8 mouse cellular contexts compared by ENCODE assay signal in the genomic region with DNA sequence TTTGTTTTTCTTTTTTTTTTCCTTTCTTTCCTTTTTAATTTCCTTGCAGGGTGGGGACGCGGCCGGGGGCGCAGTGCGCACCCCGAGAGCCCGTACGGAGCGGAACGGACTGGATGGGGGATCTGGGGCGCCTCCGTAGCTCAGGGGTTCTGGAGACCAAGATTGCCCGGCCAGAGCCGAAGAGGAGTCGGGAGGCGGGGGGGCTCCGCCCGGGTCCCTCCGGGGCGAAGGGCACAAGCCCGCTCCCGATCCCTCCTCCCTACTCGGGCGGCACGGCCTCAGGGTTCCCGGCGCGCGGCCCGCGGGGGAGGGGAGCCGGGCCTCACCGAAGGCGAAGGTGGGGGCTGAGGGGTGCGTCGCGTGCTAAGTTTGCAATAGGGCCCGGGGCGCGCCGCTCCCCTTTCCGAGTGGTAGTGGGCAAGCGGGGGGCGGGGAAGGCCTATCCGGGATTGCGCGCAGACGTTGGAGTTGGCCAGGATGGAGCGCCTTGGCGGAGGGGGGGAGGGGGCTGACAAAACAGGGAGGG. TPM values are rescaled to one million over a fixed set of nuclear protein-coding genes. Genes with fewer than 3 reads are reported as not detected.
DNase-seq lines count a peak whose midpoint lies in the region; ATAC-seq and TF ChIP-seq lines count a peak whose summit lies in the region.

No protein-coding gene starts in this region.

- H3K36me3 ChIP-seq in MEL (ENCODE audit: control insufficient read depth in 1 of 2, insufficient read depth in 2 of 2, low read length in 2 of 2), result peaks cover 0 to 16% of the 10 kb centered on the region in 2 experiments; a peak in 3 of 4 replicates
- no peaks in the 10 kb centered on the region; the same call in 1 of the 2 replicates for H3K36me3 ChIP-seq in forebrain, embryonic 12.5 days (replicated peaks)
- H3K36me3 ChIP-seq in midbrain, embryonic 10.5 days, result no peaks in the 10 kb centered on the region
- H3K36me3 ChIP-seq in spleen, adult 2 months (ENCODE audit: control insufficient read depth, insufficient read depth, low read length), result no peaks in the 10 kb centered on the region

- no peaks in the 10 kb centered on the region for H3K9me3 ChIP-seq in MEL (replicated peaks; ENCODE audit: insufficient read depth, low read length)
- no peaks in the 10 kb centered on the region for H3K9me3 ChIP-seq in forebrain, embryonic 12.5 days
- H3K9me3 ChIP-seq in midbrain, embryonic 10.5 days (replicated peaks), result no peaks in the 10 kb centered on the region

- intact Hi-C loops in heart, postnatal 10 days (cut with DNase I), result loop anchor here (5.0 kb wide), 1 partner anchor 41 kb away; a partner anchor contains a TSS

- peak; percentile 83 for DNase-seq in MEL (ENCODE audit: low read depth, low spot score)
- DNase-seq in adrenal gland, postnatal 4 days (ENCODE audit: low spot score in 2 of 2), result peak; percentile 63 to 72
- DNase-seq in heart, postnatal 10 days, result peak; percentile 85 to 88
- DNase-seq in layer of hippocampus, adult 2 months (ENCODE audit: low spot score in 2 of 2), result peak in 1 of 2 experiments; percentile 71
- DNase-seq in midbrain, embryonic 10.5 days (ENCODE audit: low spot score), result no peak
- peak in 1 of 2 experiments; percentile 72 for DNase-seq in spleen, adult 2 months (ENCODE audit: low read depth in 1 of 2, low spot score in 2 of 2)

- H3K27me3 ChIP-seq in MEL (ENCODE audit: control insufficient read depth in 1 of 2, insufficient read depth in 2 of 2, low read length in 2 of 2), result no peaks in the 10 kb centered on the region
- peaks cover 38% of the 10 kb centered on the region for H3K27me3 ChIP-seq in forebrain, embryonic 12.5 days
- peaks cover 42% of the 10 kb centered on the region for H3K27me3 ChIP-seq in midbrain, embryonic 10.5 days (ENCODE audit: low read depth, poor library complexity, severe bottlenecking)
- no peaks in the 10 kb centered on the region for H3K27me3 ChIP-seq in spleen, adult 2 months (ENCODE audit: control insufficient read depth, insufficient read depth, low read length)

- peaks cover 51% of the 10 kb centered on the region for H3K79me2 ChIP-seq in MEL (ENCODE audit: control insufficient read depth, insufficient read depth, low read length, poor library complexity)

- TF ChIP-seq RAD21 in MEL (IDR thresholded peaks at IDR 0.05; ENCODE audit: low read depth, low read length), result no peak

- TF ChIP-seq CTCF in MEL (IDR thresholded peaks at IDR 0.05 in 2 of 3, conservative IDR thresholded peaks at IDR 0.05 in 1 of 3; ENCODE audit: control insufficient read depth in 1 of 3, insufficient read depth in 1 of 3, low read depth in 2 of 3, low read length in 3 of 3, poor library complexity in 1 of 3, severe bottlenecking in 1 of 3), result no peak
- TF ChIP-seq CTCF in layer of hippocampus, adult 2 months (conservative IDR thresholded peaks at IDR 0.05), result no peak
- TF ChIP-seq CTCF in spleen, adult 2 months (IDR thresholded peaks at IDR 0.05; ENCODE audit: extremely low read depth, insufficient read depth, insufficient read length, insufficient replicate concordance), result no peak

- ATAC-seq in forebrain, embryonic 12.5 days (ENCODE audit: low FRiP score), result peak; percentile 62
- no peak for ATAC-seq in erythroid progenitor cell, adult 5-6 weeks (replicated peaks; ENCODE audit: low FRiP score, poor library complexity, severe bottlenecking)

- H3K4me3 ChIP-seq in MEL (ENCODE audit: control insufficient read depth in 1 of 2, insufficient read depth in 1 of 2, low read depth in 2 of 2, low read length in 2 of 2), result peak overlapping the region; percentile 88 to 97
- H3K4me3 ChIP-seq in forebrain, embryonic 12.5 days (replicated peaks), result peak overlapping the region; percentile 84
- H3K4me3 ChIP-seq in layer of hippocampus, adult 2 months, result peak overlapping the region; percentile 98
- H3K4me3 ChIP-seq in midbrain, embryonic 10.5 days, result peak overlapping the region; percentile 89
- H3K4me3 ChIP-seq in spleen, adult 2 months (ENCODE audit: extremely low read depth, insufficient read depth, insufficient read length), result peak overlapping the region; percentile 81

- peaks cover 2 to 14% of the 10 kb centered on the region in 2 experiments; a peak in 3 of 4 replicates for H3K4me1 ChIP-seq in MEL (ENCODE audit: control insufficient read depth in 1 of 2, insufficient read depth in 2 of 2, low read length in 2 of 2)
- peaks cover 54% of the 10 kb centered on the region for H3K4me1 ChIP-seq in forebrain, embryonic 12.5 days
- H3K4me1 ChIP-seq in midbrain, embryonic 10.5 days, result peaks cover 62% of the 10 kb centered on the region
- H3K4me1 ChIP-seq in spleen, adult 2 months (ENCODE audit: control insufficient read depth, insufficient read depth, insufficient read length), result peaks cover 39% of the 10 kb centered on the region

- TF ChIP-seq EP300 in MEL (IDR thresholded peaks at IDR 0.05; ENCODE audit: low read depth in 1 of 2, low read length in 2 of 2), result no peak

- H3K9ac ChIP-seq in MEL (ENCODE audit: control insufficient read depth, low read depth, low read length, poor library complexity, severe bottlenecking), result peak overlapping the region; percentile 95
- peak overlapping the region; percentile 94 for H3K9ac ChIP-seq in forebrain, embryonic 12.5 days

- peak overlapping the region; percentile 96 for H3K27ac ChIP-seq in MEL (ENCODE audit: control insufficient read depth, low read depth, low read length)
- H3K27ac ChIP-seq in forebrain, embryonic 12.5 days, result peak overlapping the region; percentile 97
- H3K27ac ChIP-seq in layer of hippocampus, adult 2 months, result peak overlapping the region; percentile 99
- H3K27ac ChIP-seq in midbrain, embryonic 10.5 days (replicated peaks), result peak overlapping the region; percentile 97
- peak overlapping the region; percentile 95 for H3K27ac ChIP-seq in spleen, adult 2 months (ENCODE audit: insufficient read depth, low read length)

- WGBS in forebrain, embryonic 12.5 days, result under 1% methylated on average over 36 of the region's 50 CpGs
- 0% methylated on average over 44 of the region's 50 CpGs for WGBS in midbrain, embryonic 10.5 days
- WGBS in spleen, adult 2 months, result under 1% methylated on average over 48 of the region's 50 CpGs

- 0 out of 4 replicates have a peak, but pooled peaks of 1 of the 2 experiments have one; percentile 0 for TF ChIP-seq POLR2A in MEL (IDR thresholded peaks at IDR 0.05; ENCODE audit: control insufficient read depth in 1 of 2, insufficient read depth in 1 of 2, low read depth in 1 of 2, low read length in 2 of 2, poor library complexity in 1 of 2)
- no peak for TF ChIP-seq POLR2A in spleen, adult 2 months (IDR thresholded peaks at IDR 0.05; ENCODE audit: low read depth, low read length)

- peak overlapping the region; percentile 100 for H3K4me2 ChIP-seq in forebrain, embryonic 12.5 days

RNA-seq across cellular contexts. Expression of a gene that starts 1.7 kb away (rescaled TPM):
- total RNA-seq in MEL (2012; rRNA removed), result 23.8 and 25.3 TPM in 2 replicates
- polyA plus RNA-seq in MEL (2012; ENCODE audit: insufficient read depth in 1 of 2, insufficient read length in 2 of 2, low read depth in 1 of 2, low replicate concordance in 2 of 2, missing spikeins in 1 of 2), result 10 to 100 TPM; 40.6 to 45.4 TPM
- total RNA-seq in adrenal gland, postnatal 4 days (2021), result 10 to 100 TPM; 71.8 to 76.6 TPM
- polyA plus RNA-seq in forebrain, embryonic 12.5 days (2016; fragmentation: Nextera tagmentation; extraction: Ambion mirVana), result 12.4 and 13.5 TPM in 2 replicates
- total RNA-seq in heart, postnatal 10 days (2021), result 10 to 100 TPM; 43.7 to 48.0 TPM
- 100 to 1,000 TPM; 103 to 109 TPM for total RNA-seq in layer of hippocampus, adult 2 months (2021)
- polyA plus RNA-seq in midbrain, embryonic 10.5 days (2016; fragmentation: Nextera tagmentation; extraction: Ambion mirVana), result 7.8 and 9.8 TPM in 2 replicates
- 64.6 and 95.2 TPM in 2 replicates for polyA plus RNA-seq in spleen, adult 2 months (2012; rRNA removed)
- total RNA-seq in erythroid progenitor cell, adult 5-6 weeks (2015; ENCODE audit: low replicate concordance), result 31.7 and 33.1 TPM in 2 replicates
- 23.1 and 33.2 TPM in 2 replicates for total RNA-seq in erythroid progenitor cell, adult 5-6 weeks (2017; ENCODE audit: low replicate concordance)

RNA-seq across cellular contexts. Expression of a gene that starts 31.0 kb away (rescaled TPM):
- total RNA-seq in MEL (2012; rRNA removed), result 19.5 and 21.0 TPM in 2 replicates
- 10 to 100 TPM in 1 of 2 experiments, not detected in 1; 40.4 TPM for polyA plus RNA-seq in MEL (2012; ENCODE audit: insufficient read depth in 1 of 2, insufficient read length in 2 of 2, low read depth in 1 of 2, low replicate concordance in 2 of 2, missing spikeins in 1 of 2)
- 10 to 100 TPM; 34.0 to 34.4 TPM for total RNA-seq in adrenal gland, postnatal 4 days (2021)
- 51.6 and 52.9 TPM in 2 replicates for polyA plus RNA-seq in forebrain, embryonic 12.5 days (2016; fragmentation: Nextera tagmentation; extraction: Ambion mirVana)
- total RNA-seq in heart, postnatal 10 days (2021), result 10 to 100 TPM; 14.7 to 17.8 TPM
- 10 to 100 TPM; 29.4 to 29.5 TPM for total RNA-seq in layer of hippocampus, adult 2 months (2021)
- 61.4 and 68.5 TPM in 2 replicates for polyA plus RNA-seq in midbrain, embryonic 10.5 days (2016; fragmentation: Nextera tagmentation; extraction: Ambion mirVana)
- 36.1 and 45.8 TPM in 2 replicates for polyA plus RNA-seq in spleen, adult 2 months (2012; rRNA removed)
- 24.1 and 27.2 TPM in 2 replicates for total RNA-seq in erythroid progenitor cell, adult 5-6 weeks (2015; ENCODE audit: low replicate concordance)
- total RNA-seq in erythroid progenitor cell, adult 5-6 weeks (2017; ENCODE audit: low replicate concordance), result 15.3 and 46.0 TPM in 2 replicates

RNA-seq across cellular contexts. Expression of a gene that starts 31.1 kb away (rescaled TPM):
- total RNA-seq in MEL (2012; rRNA removed), result 147 and 152 TPM in 2 replicates
- polyA plus RNA-seq in MEL (2012; ENCODE audit: insufficient read depth in 1 of 2, insufficient read length in 2 of 2, low read depth in 1 of 2, low replicate concordance in 2 of 2, missing spikeins in 1 of 2), result 100 to 1,000 TPM in 1 of 2 experiments, not detected in 1; 212 TPM
- 100 to 1,000 TPM; 149 to 157 TPM for total RNA-seq in adrenal gland, postnatal 4 days (2021)
- polyA plus RNA-seq in forebrain, embryonic 12.5 days (2016; fragmentation: Nextera tagmentation; extraction: Ambion mirVana), result 208 and 210 TPM in 2 replicates
- 100 to 1,000 TPM; 129 to 131 TPM for total RNA-seq in heart, postnatal 10 days (2021)
- total RNA-seq in layer of hippocampus, adult 2 months (2021), result 100 to 1,000 TPM; 132 to 139 TPM
- polyA plus RNA-seq in midbrain, embryonic 10.5 days (2016; fragmentation: Nextera tagmentation; extraction: Ambion mirVana), result 215 TPM in 2 replicates
- polyA plus RNA-seq in spleen, adult 2 months (2012; rRNA removed), result 135 and 201 TPM in 2 replicates
- 36.4 and 39.4 TPM in 2 replicates for total RNA-seq in erythroid progenitor cell, adult 5-6 weeks (2015; ENCODE audit: low replicate concordance)
- 54.0 and 71.5 TPM in 2 replicates for total RNA-seq in erythroid progenitor cell, adult 5-6 weeks (2017; ENCODE audit: low replicate concordance)

RNA-seq across cellular contexts. Expression of a gene that starts 38.1 kb away (rescaled TPM):
- not detected in 2 replicates for total RNA-seq in MEL (2012; rRNA removed)
- polyA plus RNA-seq in MEL (2012; ENCODE audit: insufficient read depth in 1 of 2, insufficient read length in 2 of 2, low read depth in 1 of 2, low replicate concordance in 2 of 2, missing spikeins in 1 of 2), result under 1 TPM in 1 of 2 experiments, not detected in 1; 0.35 TPM
- 10 to 100 TPM in 1 of 2 experiments, 1 to 10 TPM in 1; 2.3 to 16.6 TPM for total RNA-seq in adrenal gland, postnatal 4 days (2021)
- polyA plus RNA-seq in forebrain, embryonic 12.5 days (2016; fragmentation: Nextera tagmentation; extraction: Ambion mirVana), result 0.46 and 0.69 TPM in 2 replicates
- total RNA-seq in heart, postnatal 10 days (2021), result 1 to 10 TPM; 1.2 to 2.4 TPM
- total RNA-seq in layer of hippocampus, adult 2 months (2021), result under 1 TPM; 0.20 to 0.66 TPM
- 0.35 and 0.60 TPM in 2 replicates for polyA plus RNA-seq in midbrain, embryonic 10.5 days (2016; fragmentation: Nextera tagmentation; extraction: Ambion mirVana)
- polyA plus RNA-seq in spleen, adult 2 months (2012; rRNA removed), result 0.27 and 0.32 TPM in 2 replicates
- not detected in 2 replicates for total RNA-seq in erythroid progenitor cell, adult 5-6 weeks (2015; ENCODE audit: low replicate concordance)
- not detected in 2 replicates for total RNA-seq in erythroid progenitor cell, adult 5-6 weeks (2017; ENCODE audit: low replicate concordance)

RNA-seq across cellular contexts. Expression of a gene that starts 39.7 kb away (rescaled TPM):
- total RNA-seq in MEL (2012; rRNA removed), result 2,850 and 2,863 TPM in 2 replicates
- polyA plus RNA-seq in MEL (2012; ENCODE audit: insufficient read depth in 1 of 2, insufficient read length in 2 of 2, low read depth in 1 of 2, low replicate concordance in 2 of 2, missing spikeins in 1 of 2), result 1,000 to 10,000 TPM; 3,442 to 4,586 TPM
- 1,000 to 10,000 TPM; 1,728 to 1,734 TPM for total RNA-seq in adrenal gland, postnatal 4 days (2021)
- 518 and 540 TPM in 2 replicates for polyA plus RNA-seq in forebrain, embryonic 12.5 days (2016; fragmentation: Nextera tagmentation; extraction: Ambion mirVana)
- 1,000 to 10,000 TPM; 1,333 to 1,385 TPM for total RNA-seq in heart, postnatal 10 days (2021)
- total RNA-seq in layer of hippocampus, adult 2 months (2021), result 100 to 1,000 TPM; 907 to 909 TPM
- 528 and 571 TPM in 2 replicates for polyA plus RNA-seq in midbrain, embryonic 10.5 days (2016; fragmentation: Nextera tagmentation; extraction: Ambion mirVana)
- 1,457 and 1,736 TPM in 2 replicates for polyA plus RNA-seq in spleen, adult 2 months (2012; rRNA removed)
- 267 and 296 TPM in 2 replicates for total RNA-seq in erythroid progenitor cell, adult 5-6 weeks (2015; ENCODE audit: low replicate concordance)
- 399 and 622 TPM in 2 replicates for total RNA-seq in erythroid progenitor cell, adult 5-6 weeks (2017; ENCODE audit: low replicate concordance)
